Mouse (Mus musculus) megakaryocyte, embryonic 14.5 days (primary cell): ENCODE results near the gene Yipf1.

Experiments
- FLI1 ChIP-seq: IDR thresholded peaks from 2 replicates; pipeline ENCODE4 v1.6.1; 2012; ENCODE audit warnings: low read length, inconsistent platforms, mixed read lengths
- GATA1 ChIP-seq: IDR thresholded peaks from 3 replicates; pipeline ENCODE4 v1.6.1; 2012; ENCODE audit warnings: mixed read lengths, low read length, inconsistent platforms, borderline replicate concordance

- TF ChIP-seq GATA1: no peak
- no peak for TF ChIP-seq FLI1
These were observed 44.3 kb downstream of the Yipf1 start for GRCm38 (mm10) chr4:107358460-107358859.
